Mouse (Mus musculus) midbrain, embryonic 13.5 days (tissue): Measurements from ENCODE around the gene Cfap300. TPM values are rescaled to one million over a fixed set of nuclear protein-coding genes. Genes with fewer than 3 reads are reported as not detected.

Experiments
- ATAC-seq: fragments of 200-750 bp; cut with Nextera tagmentation; 2 replicates; pipeline ENCODE4 v1.8.0; 2017; ENCODE audit warnings: mild to moderate bottlenecking, moderate TSS enrichment, moderate library complexity
- H3K27ac ChIP-seq: fragments of 300-500 bp; sonication (generic); 2 replicates; pipeline ENCODE4 v1.5.1; 2015; ENCODE audit warnings: inconsistent platforms, mild to moderate bottlenecking, moderate library complexity
- H3K27me3 ChIP-seq: fragments of 300-500 bp; sonication (generic); 2 replicates; pipeline ENCODE4 v1.6.1; 2015; ENCODE audit warnings: mild to moderate bottlenecking, inconsistent platforms
- H3K36me3 ChIP-seq: fragments of 300-500 bp; sonication (generic); 2 replicates; pipeline ENCODE4 v1.6.1; 2015; ENCODE audit warnings: mild to moderate bottlenecking, inconsistent platforms
- H3K4me1 ChIP-seq: fragments of 300-500 bp; sonication (generic); replicated peaks from 2 replicates; pipeline ENCODE4 v1.6.1; 2015; ENCODE audit warnings: inconsistent platforms
- H3K4me2 ChIP-seq: fragments of 300-500 bp; sonication (generic); replicated peaks from 2 replicates; pipeline ENCODE4 v1.6.1; 2015; ENCODE audit warnings: moderate library complexity, mild to moderate bottlenecking, inconsistent platforms
- H3K4me3 ChIP-seq: fragments of 300-500 bp; sonication (generic); replicated peaks from 2 replicates; pipeline ENCODE4 v1.5.1; 2015; ENCODE audit warnings: mild to moderate bottlenecking, inconsistent platforms
- H3K9ac ChIP-seq: fragments of 300-500 bp; sonication (generic); replicated peaks from 2 replicates; pipeline ENCODE4 v1.6.1; 2015; ENCODE audit warnings: mild to moderate bottlenecking, inconsistent platforms
- H3K9me3 ChIP-seq: fragments of 300-500 bp; sonication (generic); 2 replicates; pipeline ENCODE4 v1.6.1; 2016; ENCODE audit warnings: mild to moderate bottlenecking, inconsistent platforms
- WGBS: fragments of 180-500 bp; shearing (Covaris S2); methylation state at CpG from one replicate; pipeline ENCODE4 v1.1.7; 2015; 5-methylcytosine and 5-hydroxymethylcytosine counted together
- polyA plus RNA-seq: library from polyadenylated mRNA; unstranded; fragments of >200 nt; fragmentation: Nextera tagmentation; extraction: Ambion mirVana; gene quantifications from 2 replicates; pipeline ENCODE4 v1.2.1, GENCODE M21; 2015

The Cfap300 gene
- polyA plus RNA-seq, 1 experiment from 2014 or later = 17.9 TPM

DNA sequence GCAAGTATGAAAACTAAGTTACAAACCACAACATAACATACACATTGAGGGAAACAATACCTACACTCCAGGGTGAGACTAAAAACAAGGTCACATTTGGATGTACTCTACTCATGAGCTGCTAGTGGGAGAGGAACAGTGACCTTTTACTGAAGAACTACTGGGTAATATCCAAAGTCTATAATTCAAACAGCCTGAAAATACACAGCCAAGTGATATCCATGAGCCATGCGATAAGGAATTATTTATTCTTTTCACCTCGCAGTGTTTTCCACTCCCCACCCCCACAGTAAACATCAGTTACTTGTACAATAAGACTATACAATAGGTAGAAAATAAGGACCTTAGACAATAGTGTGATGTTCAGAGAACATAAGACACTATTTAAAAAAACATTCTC, 62.5 kb downstream of the Cfap300 start:
- no peaks in the 10 kb centered on the region for H3K27me3 ChIP-seq
- no peaks in the 10 kb centered on the region for H3K4me1 ChIP-seq
- no peak for ATAC-seq
- H3K36me3 ChIP-seq = no peaks in the 10 kb centered on the region
- WGBS = 85% methylated on average over 2 of the region's 2 CpGs
- H3K9me3 ChIP-seq = no peaks in the 10 kb centered on the region
- no peak overlapping the region for H3K27ac ChIP-seq
- H3K4me3 ChIP-seq = no peak overlapping the region
- H3K4me2 ChIP-seq = no peak overlapping the region
- no peak overlapping the region for H3K9ac ChIP-seq

DNA sequence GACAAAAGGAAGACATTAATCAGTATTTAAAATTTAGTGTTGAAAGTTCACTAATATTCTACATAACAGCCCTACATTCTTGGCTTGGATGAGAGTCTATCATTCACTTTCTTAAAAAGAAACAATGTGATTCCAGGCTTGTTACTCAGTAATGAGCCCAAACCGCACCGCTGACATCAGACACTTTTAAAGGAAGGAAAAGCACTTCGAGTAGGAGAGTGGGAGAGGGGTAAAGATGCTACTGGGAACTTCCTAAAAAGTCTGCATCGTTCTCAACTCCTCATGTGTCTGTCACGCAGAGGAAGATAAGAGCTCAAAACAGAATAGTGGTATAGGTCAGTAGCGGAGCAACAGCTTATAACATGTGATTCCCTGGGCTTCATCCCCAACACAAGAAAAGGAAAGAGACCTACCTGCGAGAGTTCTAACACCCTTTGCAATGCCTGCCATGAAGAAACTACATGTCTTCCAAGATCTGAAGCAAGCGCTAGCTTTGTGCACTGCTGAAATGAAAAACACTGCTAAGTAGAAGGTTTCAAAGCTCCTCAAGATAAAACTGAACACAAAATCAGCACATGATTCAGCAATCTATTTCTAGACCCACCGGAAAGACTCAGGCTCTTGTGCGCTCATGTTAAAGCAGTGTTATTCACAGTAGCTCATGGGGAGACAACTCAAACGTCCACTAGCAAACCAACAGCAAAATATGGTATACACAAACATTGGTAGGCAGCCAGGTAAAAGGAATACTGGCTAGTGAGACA, 63.3 kb downstream of the Cfap300 start:
- Histone ChIP-seq H3K4me1 (no peaks in the 10 kb centered on the region), H3K4me2 (no peak overlapping the region), H3K9ac (no peak overlapping the region), H3K27ac (no peak overlapping the region), H3K9me3 (no peaks in the 10 kb centered on the region), H3K4me3 (no peak overlapping the region), H3K36me3 (no peaks in the 10 kb centered on the region), H3K27me3 (no peaks in the 10 kb centered on the region)
- ATAC-seq = no peak
- 95% methylated on average over 11 of the region's 11 CpGs for WGBS

DNA sequence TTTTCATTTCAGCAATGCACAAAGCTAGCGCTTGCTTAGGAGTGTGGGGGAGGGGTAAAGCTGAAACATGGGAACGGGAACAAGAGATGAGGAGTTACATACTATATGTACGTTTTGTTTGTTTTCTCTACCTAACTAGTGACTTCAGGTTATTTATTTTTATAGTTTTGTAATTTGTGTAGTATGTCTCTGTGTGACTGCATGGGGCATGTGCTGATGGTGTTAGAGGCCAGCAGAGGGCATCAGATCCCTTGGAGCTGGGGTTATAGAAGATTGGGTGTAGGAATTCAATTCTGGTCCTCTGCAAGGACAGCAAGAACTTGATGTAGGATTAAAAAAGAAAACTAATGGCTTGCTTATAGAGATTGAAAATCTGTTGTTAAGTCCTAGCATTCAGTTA, 64.1 kb downstream of the Cfap300 start:
- H3K36me3 ChIP-seq = no peaks in the 10 kb centered on the region
- 93% methylated on average over 3 of the region's 3 CpGs for WGBS
- H3K4me1 ChIP-seq = no peaks in the 10 kb centered on the region
- H3K9ac ChIP-seq = no peak overlapping the region
- H3K4me2 ChIP-seq = no peak overlapping the region
- H3K9me3 ChIP-seq = no peaks in the 10 kb centered on the region
- no peaks in the 10 kb centered on the region for H3K27me3 ChIP-seq
- ATAC-seq = no peak
- H3K27ac ChIP-seq = no peak overlapping the region
- no peak overlapping the region for H3K4me3 ChIP-seq

DNA sequence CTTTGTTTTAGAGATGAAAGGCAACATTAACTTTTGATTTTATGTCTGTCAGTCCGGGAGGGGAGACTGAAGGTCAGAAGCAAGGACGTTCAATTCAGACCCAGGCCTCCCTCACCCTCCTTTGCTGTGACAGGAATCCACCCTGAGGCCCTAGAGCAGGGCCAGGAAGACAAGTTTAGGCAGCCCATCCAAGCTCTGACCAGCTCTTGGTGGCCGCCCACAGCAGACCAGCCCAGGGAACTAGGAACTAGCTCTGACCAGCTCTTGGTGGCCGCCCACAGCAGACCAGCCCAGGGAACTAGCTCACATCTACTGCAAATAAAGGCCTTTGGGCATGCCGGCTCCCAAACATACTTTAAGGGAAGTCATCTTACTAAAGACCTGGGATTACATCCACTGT, 65.0 kb downstream of the Cfap300 start:
- no peaks in the 10 kb centered on the region for H3K27me3 ChIP-seq
- ATAC-seq = no peak

DNA sequence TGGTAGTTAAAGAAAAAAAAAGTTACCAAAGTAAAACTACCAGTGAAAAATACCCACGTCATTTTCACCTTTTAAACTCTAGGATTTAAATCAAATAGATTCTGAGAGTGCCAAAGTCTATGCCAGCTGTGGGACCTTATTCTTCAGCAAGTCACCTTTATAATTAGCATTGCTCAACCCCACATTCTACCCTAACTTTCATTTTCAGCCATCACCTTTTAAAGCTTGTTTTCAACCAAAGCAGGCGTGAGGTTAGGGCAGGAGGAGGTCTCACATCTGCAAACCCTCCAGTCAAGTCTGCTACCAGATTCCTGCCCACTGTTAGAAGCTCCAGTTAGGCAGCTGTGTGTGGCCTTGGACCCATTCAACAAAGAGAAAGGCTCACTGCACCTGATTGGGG, 70.6 kb downstream of the Cfap300 start:
- ATAC-seq = no peak
- H3K4me2 ChIP-seq = no peak overlapping the region
- H3K27ac ChIP-seq = no peak overlapping the region
- peaks cover 5% of the 10 kb centered on the region; the same call in 1 of the 2 replicates for H3K4me1 ChIP-seq
- H3K4me3 ChIP-seq = no peak overlapping the region
- no peak overlapping the region for H3K9ac ChIP-seq
- no peaks in the 10 kb centered on the region for H3K36me3 ChIP-seq
- H3K9me3 ChIP-seq = no peaks in the 10 kb centered on the region
- H3K27me3 ChIP-seq = no peaks in the 10 kb centered on the region
- WGBS = 87% methylated on average over 2 of the region's 2 CpGs

More for the DNA sequence above, 65.0 kb downstream of the Cfap300 start:
- no peaks in the 10 kb centered on the region for H3K36me3 ChIP-seq
- 89% methylated on average over 5 of the region's 5 CpGs for WGBS
- no peaks in the 10 kb centered on the region for H3K9me3 ChIP-seq
- no peak overlapping the region for H3K27ac ChIP-seq
- no peak overlapping the region for H3K4me3 ChIP-seq
- H3K4me2 ChIP-seq = no peak overlapping the region
- no peaks in the 10 kb centered on the region for H3K4me1 ChIP-seq
- H3K9ac ChIP-seq = no peak overlapping the region

Other genes starting within 250 kb of the Cfap300 start
- gene Birc2, start 205.8 kb downstream of the Cfap300 start, polyA plus RNA-seq = 49.1 and 50.7 TPM in 2 replicates
- gene Birc3, start 169.6 kb downstream of the Cfap300 start, polyA plus RNA-seq = 1.4 and 1.5 TPM in 2 replicates
- gene Yap1, start 38.2 kb downstream of the Cfap300 start, polyA plus RNA-seq = 9.9 and 13.1 TPM in 2 replicates
- 3.3 and 3.8 TPM in 2 replicates for gene Cep126, start 91.5 kb upstream of the Cfap300 start, polyA plus RNA-seq